Mouse (Mus musculus) olfactory bulb, adult 2 months (tissue): Measurements from ENCODE around the gene Cdc37.

Experiments used
- CTCF ChIP-seq: fragments of 200-500 bp; IDR thresholded peaks from 2 replicates; pipeline ENCODE4 v1.5.1; 2012; ENCODE audit warnings: low read depth, mild to moderate bottlenecking, low read length, moderate library complexity; ENCODE audit not compliant: insufficient read depth
- POLR2A ChIP-seq: fragments of 200-500 bp; IDR thresholded peaks from 2 replicates; pipeline ENCODE4 v1.6.1; 2012; ENCODE audit warnings: mild to moderate bottlenecking, low read depth, low read length, moderate library complexity; ENCODE audit not compliant: insufficient read depth

DNA sequence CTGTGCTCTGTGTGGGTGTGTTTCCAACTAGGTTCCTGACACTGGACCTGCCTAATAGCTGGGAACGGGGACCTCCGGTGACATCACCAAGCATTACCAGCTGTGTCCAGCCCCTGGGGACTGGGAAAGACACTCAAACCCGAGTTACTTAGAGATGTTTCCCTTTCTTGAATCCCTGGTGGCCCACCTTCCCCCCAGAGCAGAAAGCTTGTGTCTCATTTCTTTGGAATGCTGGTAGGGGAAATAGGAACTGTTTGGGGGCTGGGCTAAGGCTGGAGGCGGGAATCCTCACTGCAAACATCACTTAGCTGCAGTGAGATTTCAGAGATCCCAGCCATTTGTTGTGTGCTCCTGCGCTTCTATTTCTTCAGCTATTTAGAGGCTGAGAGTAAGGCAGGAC lies 4.1 kb upstream of the Cdc37 start:
- TF ChIP-seq CTCF = no peak
- no peak for TF ChIP-seq POLR2A
